In genomic region chr7:65527071-65528007, GRCm38 (mm10) we compare ENCODE assay signal across 7 mouse cellular contexts. TPM values are rescaled to one million over a fixed set of nuclear protein-coding genes. Genes with fewer than 3 reads are reported as not detected.
DNase-seq lines count a peak whose midpoint lies in the region; ATAC-seq lines count a peak whose summit lies in the region.

TSS of gene Tjp1 (minus strand) at chr7:65527781.

- H3K27me3 ChIP-seq in forebrain, embryonic 15.5 days = no peaks in the 10 kb centered on the region
- peaks cover 21% of the 10 kb centered on the region for H3K27me3 ChIP-seq in midbrain, embryonic 14.5 days (ENCODE audit: control insufficient read depth, insufficient read depth, low read length)

- peak within 1 kb of the TSS; percentile 75 for H3K9ac ChIP-seq in forebrain, embryonic 15.5 days (replicated peaks)
- H3K9ac ChIP-seq in midbrain, embryonic 14.5 days (replicated peaks; ENCODE audit: low read length) = peak within 1 kb of the TSS; percentile 84

- ATAC-seq in forebrain, embryonic 15.5 days (replicated peaks) = peak; percentile 90
- ATAC-seq in midbrain, embryonic 14.5 days (ENCODE audit: low FRiP score, low TSS enrichment) = peak; percentile 86

- DNase-seq in adrenal gland, adult 18-20 months (ENCODE audit: low spot score in 2 of 2) = peak in 1 of 2 experiments; percentile 20
- DNase-seq in cerebellum, adult 11 months = peak; percentile 45
- DNase-seq in heart, postnatal 14 days = peak; percentile 3 to 8
- DNase-seq in left cerebral cortex, adult 8-10 months (ENCODE audit: low spot score in 2 of 2) = peak in 1 of 2 experiments; percentile 53
- DNase-seq in midbrain, embryonic 14.5 days = peak; percentile 85
- no peak for DNase-seq in spleen, postnatal 4 days (ENCODE audit: low spot score in 2 of 2)

- no peaks in the 10 kb centered on the region for H3K9me3 ChIP-seq in forebrain, embryonic 15.5 days
- H3K9me3 ChIP-seq in midbrain, embryonic 14.5 days (ENCODE audit: control insufficient read depth, low read length) = no peaks in the 10 kb centered on the region

- no peaks in the 10 kb centered on the region for H3K36me3 ChIP-seq in forebrain, embryonic 15.5 days
- no peaks in the 10 kb centered on the region for H3K36me3 ChIP-seq in midbrain, embryonic 14.5 days (ENCODE audit: control insufficient read depth, insufficient read depth, low read length)

- under 1% methylated on average over 108 of the region's 115 CpGs for WGBS in forebrain, embryonic 15.5 days
- WGBS in midbrain, embryonic 14.5 days = under 1% methylated on average over 105 of the region's 115 CpGs

- peaks cover 4% of the 10 kb centered on the region for H3K4me1 ChIP-seq in forebrain, embryonic 15.5 days
- H3K4me1 ChIP-seq in midbrain, embryonic 14.5 days (ENCODE audit: control insufficient read depth, insufficient read depth, low read length) = 0 out of 2 replicates have a peak, but pooled peaks cover 6% of the 10 kb centered on the region

- peak within 1 kb of the TSS; percentile 77 for H3K4me2 ChIP-seq in forebrain, embryonic 15.5 days (replicated peaks)
- peak within 1 kb of the TSS; percentile 71 for H3K4me2 ChIP-seq in midbrain, embryonic 14.5 days (ENCODE audit: low read length)

- intact Hi-C loops in heart, postnatal 14 days (cut with DNase I) = loop anchor here (10.0 kb wide), 1 partner anchor 107 kb away; no protein-coding TSS in a partner anchor

- peak within 1 kb of the TSS; percentile 86 for H3K4me3 ChIP-seq in forebrain, embryonic 15.5 days
- H3K4me3 ChIP-seq in midbrain, embryonic 14.5 days (replicated peaks; ENCODE audit: low read depth, low read length) = peak within 1 kb of the TSS; percentile 65

- peak within 1 kb of the TSS; percentile 83 for H3K27ac ChIP-seq in forebrain, embryonic 15.5 days (replicated peaks)
- H3K27ac ChIP-seq in midbrain, embryonic 14.5 days (replicated peaks; ENCODE audit: low read depth, low read length) = peak within 1 kb of the TSS; percentile 91

RNA-seq across cellular contexts. Expression of gene Tjp1, which starts in this region (rescaled TPM):
- total RNA-seq in adrenal gland, adult 18-20 months (2021) = 10 to 100 TPM; 62.4 to 78.5 TPM
- polyA plus RNA-seq in forebrain, embryonic 15.5 days (2015; fragmentation: Nextera tagmentation; extraction: Ambion mirVana) = 21.9 and 23.2 TPM in 2 replicates
- 100 to 1,000 TPM; 126 to 133 TPM for total RNA-seq in heart, postnatal 14 days (2021)
- 100 to 1,000 TPM; 118 to 152 (median 141) TPM for total RNA-seq in left cerebral cortex, adult 8-10 months (2022)
- 19.6 and 22.4 TPM in 2 replicates for polyA plus RNA-seq in midbrain, embryonic 14.5 days (2014; fragmentation: Nextera tagmentation; extraction: Ambion mirVana)

Comparison
In these comparisons a context has a peak if more than half of its experiments do, and no peak if none do; other contexts are left out.
1. DNase-seq: peak in cerebellum, adult 11 months (single experiment), heart, postnatal 14 days (2 of 2) and midbrain, embryonic 14.5 days (single experiment); none in spleen, postnatal 4 days (0 of 2).